Mouse (Mus musculus): ENCODE results near the gene Pyroxd2. TPM values are rescaled to one million over a fixed set of nuclear protein-coding genes. Genes with fewer than 3 reads are reported as not detected.

Gene Pyroxd2
- 11.5 TPM for polyA plus RNA-seq (2014; fragmentation: Illumina TruSeq; extraction: RNeasy Lipid Tissue Mini Kit (QIAGEN cat#74804); ENCODE audit: low read depth, low replicate concordance)

GRCm38 (mm10) chr19:42752363-42752931 lies at the start of gene Pyroxd2:
Pyroxd2 (minus strand) TSS chr19:42752775.

GRCm38 (mm10) chr19:42779531-42780155 lies 27.1 kb upstream of the Pyroxd2 start, which contains the start of gene Hps1:
Hps1 (minus strand) TSS chr19:42779978.

Other genes with a start within 250 kb of the Pyroxd2 start
- gene R3hcc1l, start 234.0 kb downstream of the Pyroxd2 start, polyA plus RNA-seq (2014; fragmentation: Illumina TruSeq; extraction: RNeasy Lipid Tissue Mini Kit (QIAGEN cat#74804); ENCODE audit: low read depth, low replicate concordance) = 21.8 TPM
- gene Loxl4, start 140.0 kb downstream of the Pyroxd2 start, polyA plus RNA-seq (2014; fragmentation: Illumina TruSeq; extraction: RNeasy Lipid Tissue Mini Kit (QIAGEN cat#74804); ENCODE audit: low read depth, low replicate concordance) = 3.0 TPM
- 0.69 TPM for gene Hps1, start 27.2 kb upstream of the Pyroxd2 start, polyA plus RNA-seq (2014; fragmentation: Illumina TruSeq; extraction: RNeasy Lipid Tissue Mini Kit (QIAGEN cat#74804); ENCODE audit: low read depth, low replicate concordance)